Mouse (Mus musculus): ENCODE measurements around the gene Ppm1d.
A peak's percentile ranks its signal among the peaks of the same experiment; 100 is the strongest.

Ppm1d gene

DNA sequence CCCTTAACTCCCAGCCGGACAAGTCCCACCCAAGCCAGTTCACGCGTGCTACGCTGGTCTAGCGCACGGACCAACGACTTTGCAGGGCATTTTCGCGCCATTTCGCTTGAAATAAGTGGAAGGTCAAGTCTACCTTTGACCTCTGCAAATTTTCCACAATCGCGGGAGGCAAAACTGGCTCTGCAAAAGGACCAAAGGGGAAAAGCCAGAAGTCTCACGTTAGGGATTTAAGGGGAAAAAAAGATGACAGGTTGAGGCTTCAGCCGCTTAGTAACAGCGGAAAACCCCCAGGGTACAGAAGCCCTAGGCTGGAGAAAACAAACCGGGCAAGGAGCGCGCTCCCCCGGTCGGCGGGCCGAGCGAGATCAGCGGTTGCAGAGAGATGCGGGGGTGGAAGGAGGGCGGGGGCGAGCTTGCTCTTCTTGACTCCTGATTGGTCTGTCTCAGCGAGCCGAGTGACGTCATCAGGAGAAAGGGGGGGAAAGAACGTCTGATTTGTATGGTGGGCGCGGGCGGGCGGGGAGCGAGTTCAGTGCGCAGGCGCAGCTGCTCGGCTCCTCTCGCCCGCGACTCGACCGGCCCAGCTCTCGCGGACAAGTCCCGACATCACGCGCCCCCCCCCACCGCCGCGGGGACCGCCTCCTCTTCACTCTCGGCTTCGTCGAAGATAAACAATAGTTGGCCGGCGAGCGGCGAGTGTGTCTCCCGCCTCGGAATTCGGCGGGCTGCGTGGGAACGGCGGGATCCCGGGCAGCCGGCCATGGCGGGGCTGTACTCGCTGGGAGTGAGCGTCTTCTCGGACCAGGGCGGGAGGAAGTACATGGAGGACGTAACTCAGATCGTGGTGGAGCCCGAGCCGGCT is at the start of gene Ppm1d:
Gene Ppm1d (plus strand): TSS at position 532 of the 862 bp plus-strand sequence.
- peak; percentile 90 to 93 for DNase-seq (ENCODE audit: low spot score in 2 of 2)

DNA sequence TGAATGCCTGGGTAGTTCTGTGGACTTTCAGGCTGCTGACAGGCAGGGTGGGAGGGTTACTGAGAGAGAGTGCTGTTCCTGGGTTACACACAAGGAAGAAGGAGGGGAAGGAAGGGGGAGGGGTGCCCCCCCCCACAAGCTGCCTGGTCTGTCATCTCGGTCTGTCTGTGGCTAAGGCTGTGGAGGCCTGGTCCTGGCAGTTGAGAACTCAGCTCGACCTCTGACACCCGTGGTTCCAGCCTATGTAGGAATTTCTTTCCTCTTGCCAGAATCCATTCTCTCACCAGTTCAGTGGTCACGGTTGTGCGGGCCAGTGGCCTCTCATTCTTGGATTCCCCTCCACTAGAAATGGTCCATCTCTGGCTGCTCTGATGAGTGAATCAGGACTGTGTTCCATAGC is 46.4 kb upstream of the Ppm1d start:
- no peak for DNase-seq (ENCODE audit: low spot score in 2 of 2)

DNA sequence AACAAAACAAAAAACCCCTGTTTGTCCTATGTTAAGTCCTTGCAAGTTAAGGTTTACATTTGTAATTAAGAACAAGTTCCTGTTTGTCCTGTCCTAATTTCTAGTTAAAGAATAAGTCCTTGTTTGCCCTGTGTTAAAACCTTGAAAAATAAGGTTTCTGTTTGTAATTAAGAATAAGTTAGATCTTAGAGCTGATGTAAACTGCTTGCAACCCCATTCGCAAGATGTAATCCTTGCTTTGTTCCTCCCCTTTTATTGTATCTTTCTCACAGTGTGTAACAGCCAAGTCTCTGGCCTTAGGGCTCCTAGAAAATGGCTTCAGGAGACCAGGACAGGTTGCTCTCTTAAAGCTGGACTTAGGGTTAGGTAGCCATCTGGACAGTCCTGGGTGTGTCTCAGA is 43.7 kb upstream of the Ppm1d start:
- no peak for DNase-seq (ENCODE audit: low spot score in 2 of 2)

DNA sequence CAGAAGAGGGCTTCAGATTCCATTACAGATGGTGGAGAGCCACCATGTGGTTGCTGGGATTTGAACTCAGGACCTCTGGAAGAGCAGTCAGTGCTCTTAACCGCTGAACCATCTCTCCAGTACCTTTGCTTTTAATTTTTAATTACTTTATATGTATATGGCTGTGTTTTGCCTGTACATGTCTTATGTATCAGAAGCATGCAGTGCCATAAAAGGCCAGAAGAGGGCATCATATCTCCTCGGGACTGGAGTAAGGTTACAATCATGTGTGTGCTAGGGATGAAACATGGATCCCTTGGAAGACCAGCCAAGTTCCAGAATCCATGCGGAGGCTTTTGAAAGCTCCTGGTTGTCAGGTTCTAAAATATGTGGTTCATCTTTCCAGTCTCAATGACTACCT is 40.4 kb upstream of the Ppm1d start:
- DNase-seq (ENCODE audit: low spot score in 2 of 2) = no peak

DNA sequence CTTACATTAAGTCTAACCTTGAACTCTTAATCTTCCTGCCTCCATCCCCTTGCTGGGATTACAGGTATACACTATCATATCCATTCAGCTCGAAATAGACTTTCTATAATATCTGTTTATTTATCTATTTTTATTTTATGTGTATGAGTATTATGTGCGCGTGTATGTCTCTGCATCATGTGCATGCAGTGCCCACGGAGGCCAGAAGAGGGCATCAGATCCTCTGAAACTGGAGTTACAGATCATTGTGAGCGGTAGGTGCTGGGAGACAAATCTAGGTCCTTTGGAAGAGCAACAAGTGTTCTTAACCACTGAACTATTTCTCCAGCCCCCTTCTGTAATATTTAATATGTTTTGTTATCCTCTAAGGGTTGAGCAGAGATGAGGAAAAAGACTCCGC is 37.7 kb upstream of the Ppm1d start:
- DNase-seq (ENCODE audit: low spot score in 2 of 2) = no peak

DNA sequence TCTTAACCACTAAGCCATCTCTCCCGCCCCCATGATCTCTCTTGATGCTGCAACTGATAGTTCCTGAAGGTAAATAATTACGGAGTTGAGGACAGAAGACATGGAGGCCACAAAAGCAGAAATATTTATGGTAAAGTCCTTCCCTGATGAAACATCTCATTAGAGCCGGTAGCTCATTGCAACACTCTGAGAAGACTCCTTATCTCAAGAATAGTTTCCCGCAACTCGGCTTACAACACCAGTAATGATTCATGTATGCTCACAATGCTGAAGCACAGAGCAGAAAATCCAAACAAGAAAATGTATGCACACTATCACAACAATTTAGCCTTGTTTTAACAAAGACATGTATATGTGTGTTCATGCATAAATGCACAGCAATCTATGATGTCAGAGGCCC is 35.9 kb upstream of the Ppm1d start:
- DNase-seq (ENCODE audit: low spot score in 2 of 2) = no peak

DNA sequence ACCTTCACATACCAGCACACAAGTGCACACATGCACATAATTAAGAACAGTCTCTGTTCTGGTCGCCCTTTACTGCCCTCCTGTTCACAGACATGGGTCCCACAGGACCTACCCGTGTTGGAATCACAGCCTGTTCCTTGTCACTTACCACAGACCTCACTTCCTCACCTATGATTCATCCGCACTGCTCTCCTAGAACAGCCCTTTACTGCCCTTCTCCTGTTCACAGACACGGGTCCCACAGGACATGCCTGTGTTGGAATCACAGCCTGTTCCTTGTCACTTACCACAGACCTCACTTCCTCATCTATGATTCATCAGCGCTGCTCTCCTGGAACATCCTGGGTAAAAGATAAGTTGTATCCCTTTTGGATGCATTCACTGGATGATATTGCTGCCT is 33.4 kb upstream of the Ppm1d start:
- DNase-seq (ENCODE audit: low spot score in 2 of 2) = no peak

DNA sequence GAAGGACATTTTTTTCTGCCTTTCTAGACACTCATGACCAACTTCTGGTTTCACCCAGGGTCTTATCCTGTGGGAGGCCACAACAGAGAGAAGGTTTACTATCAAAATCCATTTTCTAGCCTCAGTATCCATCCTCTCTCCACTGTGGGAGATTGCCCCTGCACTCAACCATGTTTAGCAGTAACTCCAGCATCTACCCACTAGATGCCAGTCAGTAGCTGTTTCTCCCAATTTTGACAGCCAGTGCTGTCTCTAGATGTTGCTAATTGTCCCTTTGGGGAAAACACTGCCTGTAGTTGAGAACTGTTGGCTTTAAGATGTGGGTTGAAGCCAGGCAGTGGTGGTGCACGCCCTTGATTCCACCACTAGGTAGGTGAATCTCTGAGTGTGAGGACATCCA is 32.9 kb upstream of the Ppm1d start:
- no peak for DNase-seq (ENCODE audit: low spot score in 2 of 2)

DNA sequence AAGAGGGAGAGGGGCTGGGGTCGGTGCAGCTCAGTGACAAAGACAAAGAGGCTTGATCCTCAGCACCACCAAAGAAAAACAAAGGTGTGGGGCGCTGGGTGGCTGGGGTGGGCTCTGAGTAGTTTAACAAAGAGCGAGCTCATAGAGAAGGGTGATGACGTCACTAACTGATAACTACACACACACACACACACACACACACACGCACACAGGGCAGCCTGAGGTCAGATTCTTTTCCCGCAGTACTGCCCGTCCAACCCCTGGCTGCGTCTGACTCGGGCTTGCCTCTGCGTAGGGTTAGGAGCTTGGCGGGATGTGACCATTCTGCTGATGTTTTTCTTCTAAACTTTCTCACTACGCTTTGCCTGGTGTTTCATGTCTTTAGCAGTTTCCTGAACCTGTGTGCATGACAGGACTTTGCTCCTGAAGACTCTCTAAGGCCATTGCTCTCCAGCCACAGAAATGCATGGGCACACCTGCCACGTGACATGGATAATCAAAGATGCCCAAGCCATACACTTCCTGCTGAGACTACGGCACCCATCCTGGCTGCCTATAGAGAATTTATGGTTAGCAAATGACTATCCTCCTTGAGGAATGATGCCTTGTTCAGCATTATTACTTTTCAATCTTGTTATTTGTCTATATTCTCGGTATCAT is 29.7 kb upstream of the Ppm1d start:
- no peak for DNase-seq (ENCODE audit: low spot score in 2 of 2)

DNA sequence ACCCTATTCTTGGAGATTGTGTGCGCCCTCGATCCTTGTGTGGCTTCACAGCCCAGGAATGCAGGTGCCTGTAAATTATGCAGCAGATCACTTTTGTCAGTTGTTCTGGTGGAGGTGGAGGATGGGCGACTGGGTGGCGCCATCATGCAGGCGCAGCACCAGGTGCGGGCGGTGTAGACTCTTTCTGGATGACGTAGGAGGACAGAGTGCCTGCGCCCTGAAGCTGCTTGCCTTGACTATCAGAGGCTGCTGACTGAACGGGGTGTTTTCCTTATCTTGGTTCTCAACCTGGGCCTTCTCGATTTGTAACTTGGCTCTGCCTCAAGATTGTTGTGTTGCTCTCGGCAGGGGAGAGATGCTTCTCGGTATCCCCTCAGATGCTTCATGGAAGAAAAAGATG is 13.1 kb upstream of the Ppm1d start:
- DNase-seq (ENCODE audit: low spot score in 2 of 2) = no peak

DNA sequence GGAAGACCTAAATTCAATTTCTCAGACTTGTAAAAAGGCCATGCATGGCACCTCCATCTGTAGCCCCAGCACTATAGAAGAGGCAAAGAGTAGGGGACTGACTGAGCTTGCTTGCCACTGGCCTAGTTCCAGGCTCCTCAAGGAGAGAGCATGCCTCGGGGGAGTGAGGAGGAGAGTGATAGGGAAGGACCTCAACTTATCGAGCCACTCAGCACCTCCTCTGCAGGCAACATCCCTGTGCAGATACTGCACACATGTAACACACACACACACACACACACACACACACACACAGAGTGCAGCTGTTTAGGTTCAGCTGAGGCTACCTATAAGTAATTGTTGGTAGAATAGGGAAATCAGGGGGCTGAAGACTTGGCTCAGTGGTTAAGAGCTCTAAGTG is 11.2 kb upstream of the Ppm1d start:
- no peak for DNase-seq (ENCODE audit: low spot score in 2 of 2)

DNA sequence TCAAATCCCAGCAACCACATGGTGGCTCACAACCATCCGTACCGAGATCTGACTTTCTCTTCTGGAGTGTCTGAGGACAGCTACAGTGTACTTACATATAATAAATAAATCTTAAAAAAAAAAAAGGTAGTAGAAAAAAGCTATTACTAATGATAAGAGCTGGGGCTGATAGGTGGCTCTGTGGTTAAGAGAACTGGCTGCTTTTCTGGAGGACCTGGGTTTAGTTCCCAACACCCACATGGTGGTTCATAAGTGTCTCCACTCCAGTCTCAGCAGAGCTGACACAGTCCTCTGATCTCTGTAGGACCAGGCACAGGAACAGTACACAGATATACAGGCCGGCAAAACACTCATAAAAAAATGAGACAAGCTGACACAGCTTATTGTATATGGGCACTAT is 9.9 kb upstream of the Ppm1d start:
- no peak for DNase-seq (ENCODE audit: low spot score in 2 of 2)

DNA sequence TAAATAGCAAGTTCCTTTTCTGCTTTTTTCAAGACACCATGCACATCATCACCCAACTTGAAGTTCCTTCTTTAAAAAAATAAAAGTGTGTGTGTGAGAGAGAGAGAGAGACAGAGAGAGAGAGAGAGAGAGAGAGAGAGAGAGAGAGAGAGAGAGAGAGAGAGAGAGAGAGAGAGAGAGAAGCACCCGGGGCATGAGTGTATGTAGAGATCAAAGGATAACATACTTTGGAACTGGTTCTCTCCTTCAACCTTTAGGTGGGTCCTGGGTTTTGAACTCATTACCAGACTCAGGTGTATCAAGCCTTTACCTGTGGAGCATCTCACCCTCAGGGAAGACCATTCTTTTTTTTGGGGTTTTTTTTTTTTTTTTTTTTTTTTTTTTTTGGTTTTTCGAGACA is 9.2 kb upstream of the Ppm1d start:
- no peak for DNase-seq (ENCODE audit: low spot score in 2 of 2)

DNA sequence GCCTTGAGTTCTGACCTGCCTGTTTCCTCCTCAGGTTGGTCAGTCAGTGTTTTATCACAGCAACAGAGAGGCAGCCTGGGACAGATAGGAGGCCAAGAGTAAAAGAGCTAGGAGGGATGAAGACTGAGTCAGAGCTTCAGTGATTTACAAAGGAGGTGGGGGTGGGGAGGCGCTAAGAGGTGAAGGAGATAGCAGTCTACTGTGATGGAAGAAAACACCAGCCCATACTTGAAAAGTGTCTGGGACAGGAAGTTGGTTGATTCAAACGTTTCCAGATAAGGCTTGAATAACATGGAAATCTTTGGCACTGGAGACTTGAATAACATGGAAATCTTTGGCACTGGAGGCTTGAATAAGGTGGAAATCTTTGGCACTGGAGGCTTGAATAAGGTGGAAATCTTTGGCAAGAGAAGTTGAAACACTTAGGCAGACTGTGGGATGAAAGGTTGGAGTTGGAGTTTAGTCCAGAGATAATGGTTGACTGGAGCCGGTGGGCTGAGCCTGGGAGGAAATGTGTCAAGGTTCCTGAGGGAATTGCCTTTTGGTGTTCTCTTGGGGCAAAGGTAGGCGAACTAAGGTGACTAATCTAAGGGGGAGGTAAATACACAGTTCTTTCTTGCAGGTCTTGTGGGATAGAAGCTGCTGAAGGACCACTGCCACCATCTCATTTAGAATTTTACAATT is 4.3 kb upstream of the Ppm1d start:
- DNase-seq (ENCODE audit: low spot score in 2 of 2) = no peak

DNA sequence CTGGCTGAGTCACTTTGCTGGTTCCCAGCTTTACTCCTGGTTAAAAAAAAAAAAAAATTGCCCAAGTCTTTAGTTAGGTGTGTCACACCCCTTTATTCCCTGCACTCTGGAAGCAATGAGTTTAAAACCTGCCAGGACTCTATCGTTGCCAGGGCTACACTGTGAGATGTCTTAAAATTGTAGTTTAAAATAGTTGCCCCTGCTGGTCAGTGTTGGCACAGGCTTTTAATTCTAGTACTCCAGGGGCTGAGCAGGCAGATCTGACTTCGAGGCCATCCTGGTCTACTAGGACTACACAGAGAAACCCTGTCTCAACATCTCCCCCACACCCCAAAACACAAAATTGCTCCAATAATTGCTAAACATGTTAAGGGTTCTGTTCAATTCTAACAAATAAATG is 2.2 kb upstream of the Ppm1d start:
- no peak for DNase-seq (ENCODE audit: low spot score in 2 of 2)

DNA sequence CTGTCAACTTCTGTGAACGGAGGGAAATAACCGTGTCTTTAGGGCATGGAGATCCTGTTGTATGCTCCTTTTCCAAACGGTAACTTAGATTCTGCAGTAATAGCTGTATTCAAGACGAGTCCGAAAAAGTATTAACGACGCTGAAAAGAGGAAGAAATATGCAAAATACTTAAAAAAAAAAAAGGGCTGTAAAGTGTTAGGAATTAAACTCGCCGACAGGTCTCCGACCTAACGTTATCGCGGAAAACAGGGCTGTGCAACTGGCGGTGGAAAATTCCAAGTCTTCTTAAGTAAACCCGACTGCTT is 684 bp upstream of the Ppm1d start:
- DNase-seq (ENCODE audit: low spot score in 2 of 2) = no peak

DNA sequence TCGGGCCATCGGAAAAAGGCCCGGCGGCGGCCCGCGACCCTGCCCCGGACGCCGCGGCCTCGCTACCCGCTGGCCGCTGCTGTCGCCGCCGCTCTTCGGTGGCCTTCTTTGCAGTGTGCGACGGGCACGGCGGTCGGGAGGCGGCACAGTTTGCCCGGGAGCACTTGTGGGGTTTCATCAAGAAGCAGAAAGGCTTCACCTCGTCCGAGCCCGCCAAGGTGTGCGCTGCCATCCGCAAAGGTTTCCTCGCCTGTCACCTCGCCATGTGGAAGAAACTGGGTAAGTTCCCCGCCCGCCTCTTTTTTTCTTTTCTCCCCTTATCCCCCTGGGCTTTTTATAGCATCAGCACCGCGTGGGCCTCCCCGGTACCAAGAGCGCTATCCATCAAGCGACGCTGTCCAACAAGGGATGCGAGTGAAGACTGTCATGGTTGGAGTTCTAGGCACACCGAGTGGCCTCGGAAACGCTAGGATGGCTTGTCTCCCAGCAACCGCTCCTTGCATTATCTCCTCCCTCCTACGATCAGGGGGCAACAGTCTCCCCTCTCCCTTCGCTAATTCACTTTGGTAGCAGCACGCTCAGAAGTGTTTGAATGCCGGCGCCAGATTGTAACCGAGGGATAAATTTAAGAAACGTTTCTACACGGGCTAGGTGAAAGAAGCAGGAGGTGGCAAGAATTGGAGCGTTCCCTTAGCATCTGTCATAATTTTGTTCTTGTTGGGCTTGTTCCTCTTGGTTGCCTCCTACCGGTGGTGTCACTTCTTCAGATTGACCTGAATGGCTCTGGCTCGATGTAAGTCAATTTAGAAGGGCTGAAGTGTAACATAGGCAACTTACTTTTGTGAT is 824 bp downstream of the Ppm1d start:
- peak; percentile 6 to 24 for DNase-seq (ENCODE audit: low spot score in 2 of 2)

DNA sequence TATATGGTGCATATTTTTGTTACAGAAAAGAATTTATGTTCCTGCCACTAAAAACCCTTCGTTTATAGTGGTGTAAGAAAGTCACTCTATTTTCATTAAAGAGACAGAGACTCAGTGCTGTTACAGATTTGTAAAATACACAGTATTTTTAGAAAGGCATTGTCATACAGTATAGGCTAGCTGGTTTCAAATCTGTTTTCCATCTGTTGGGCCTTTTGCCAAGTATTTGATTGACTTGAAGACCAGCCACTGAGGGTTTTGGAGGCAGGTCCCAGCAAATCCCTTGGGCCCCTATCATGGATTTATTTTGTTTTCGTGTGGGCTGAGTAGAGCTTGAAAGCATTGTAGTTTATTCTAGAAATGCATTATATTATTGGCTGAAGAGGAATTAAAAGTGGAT is 1.8 kb downstream of the Ppm1d start:
- peak in 1 of 2 experiments; percentile 21 for DNase-seq (ENCODE audit: low spot score in 2 of 2)

DNA sequence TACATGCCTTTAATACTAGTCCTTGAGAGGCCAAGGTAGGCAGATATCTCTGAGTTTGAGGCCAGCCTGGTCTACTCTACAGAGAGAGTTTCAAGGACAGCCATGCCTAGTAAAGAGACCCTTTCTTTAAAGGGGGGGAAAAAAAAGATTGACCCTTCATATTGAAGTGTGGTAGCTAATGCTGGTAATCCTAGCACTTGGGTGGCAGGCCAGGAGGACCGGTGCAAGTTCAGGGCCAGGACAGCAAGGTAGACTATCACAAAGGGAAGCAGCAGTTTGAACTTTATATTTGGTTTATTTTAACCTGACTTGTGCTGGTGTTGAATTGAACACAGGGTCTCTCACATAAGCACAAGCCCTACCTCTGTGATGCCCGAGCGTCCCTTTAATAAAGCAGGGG is 2.3 kb downstream of the Ppm1d start:
- DNase-seq (ENCODE audit: low spot score in 2 of 2) = no peak

DNA sequence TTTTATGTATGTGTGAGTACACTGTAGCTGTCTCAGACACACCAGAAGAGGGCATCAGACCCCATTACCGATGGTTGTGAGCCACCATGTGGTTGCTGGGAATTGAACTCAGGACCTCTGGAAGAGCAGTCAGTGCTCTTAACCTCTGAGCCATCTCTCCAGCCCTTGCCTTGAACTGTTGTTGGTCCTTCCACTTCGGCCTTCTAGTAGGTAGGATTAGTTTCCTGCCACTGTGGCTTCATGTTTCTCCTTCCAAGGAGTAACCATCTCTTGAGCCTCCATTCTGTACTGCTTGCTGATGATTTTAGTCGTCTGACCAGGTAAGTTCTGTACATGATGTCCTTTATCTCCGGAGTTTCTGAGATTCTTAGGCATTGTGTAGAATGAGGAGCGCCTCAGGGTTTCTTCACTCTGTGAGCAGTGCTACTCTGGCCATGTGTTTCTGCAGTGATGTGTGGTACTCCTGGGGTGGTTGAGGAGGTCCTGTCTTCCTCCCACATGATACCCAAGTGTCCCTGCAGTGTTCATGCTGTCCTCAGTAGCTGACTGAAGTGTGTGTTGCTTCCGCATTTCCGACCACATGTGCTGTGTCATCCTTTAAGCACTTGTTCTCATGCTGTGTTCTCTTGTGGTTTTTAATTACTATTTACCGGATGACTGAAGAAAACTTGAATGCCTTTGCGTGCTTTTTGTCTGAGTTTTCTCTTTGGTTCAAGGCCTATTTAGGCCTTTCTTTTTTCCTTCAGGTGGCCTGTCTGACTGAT is 12.7 kb downstream of the Ppm1d start:
- DNase-seq (ENCODE audit: low spot score in 2 of 2) = no peak

DNA sequence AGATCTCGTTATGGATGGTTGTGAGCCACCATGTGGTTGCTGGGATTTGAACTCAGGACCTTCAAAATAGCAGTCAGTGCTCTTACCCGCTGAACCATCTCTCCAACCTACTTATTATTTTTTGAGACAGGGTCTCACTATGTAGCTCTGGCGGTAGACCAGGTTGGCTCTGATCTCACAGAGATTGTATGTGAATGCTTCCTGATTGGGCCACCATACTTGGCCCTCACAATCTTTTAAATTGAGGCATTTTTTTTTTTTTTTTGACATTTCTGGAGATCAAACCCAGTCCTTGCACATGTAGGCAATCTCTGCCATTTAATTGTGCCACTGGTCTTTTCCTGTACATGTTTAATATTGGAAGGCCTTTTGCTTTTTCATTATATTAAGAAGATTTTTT is 17.7 kb downstream of the Ppm1d start:
- no peak for DNase-seq (ENCODE audit: low spot score in 2 of 2)

Data from frontal cortex, postnatal 25 days (tissue).